Mouse (Mus musculus): Measurements from ENCODE around the gene Kank3.

Gene Kank3

DNA sequence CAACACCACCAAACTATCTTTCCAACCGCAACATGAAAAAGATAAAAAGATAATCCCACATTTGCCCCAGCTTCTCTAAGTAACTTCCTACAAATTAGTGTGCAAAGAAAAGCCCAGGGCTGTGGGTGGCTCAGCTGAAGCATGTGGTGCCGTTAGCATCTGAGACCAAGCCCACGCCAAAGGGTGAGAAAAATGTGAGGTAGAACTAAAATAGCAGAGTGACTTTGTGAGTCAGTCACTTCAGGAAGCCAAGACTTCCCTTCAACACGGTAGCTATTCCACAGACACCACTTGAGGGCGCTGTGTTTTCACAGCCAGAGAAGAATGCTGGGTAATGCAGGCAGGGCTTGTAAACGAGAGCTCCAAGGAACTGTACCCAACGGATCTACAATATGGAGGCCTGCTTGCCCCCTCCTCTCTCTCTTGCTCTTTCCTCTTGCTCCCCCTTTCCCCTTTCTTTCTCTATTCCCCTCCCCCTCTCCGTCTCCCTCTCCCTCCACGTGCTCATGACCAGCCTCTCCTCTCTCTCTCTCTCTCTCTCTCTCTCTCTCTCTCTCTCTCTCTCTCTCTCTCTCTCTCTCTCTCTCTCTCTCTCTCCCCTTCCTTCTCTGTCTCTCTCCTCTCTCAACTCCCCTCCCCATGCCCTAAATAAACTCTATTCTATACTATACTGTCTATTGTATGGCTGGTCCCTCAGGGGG lies 55.2 kb downstream of the Kank3 start:
- no peak for DNase-seq
